Mouse (Mus musculus): ENCODE results near the gene Pcolce2.

DNA sequence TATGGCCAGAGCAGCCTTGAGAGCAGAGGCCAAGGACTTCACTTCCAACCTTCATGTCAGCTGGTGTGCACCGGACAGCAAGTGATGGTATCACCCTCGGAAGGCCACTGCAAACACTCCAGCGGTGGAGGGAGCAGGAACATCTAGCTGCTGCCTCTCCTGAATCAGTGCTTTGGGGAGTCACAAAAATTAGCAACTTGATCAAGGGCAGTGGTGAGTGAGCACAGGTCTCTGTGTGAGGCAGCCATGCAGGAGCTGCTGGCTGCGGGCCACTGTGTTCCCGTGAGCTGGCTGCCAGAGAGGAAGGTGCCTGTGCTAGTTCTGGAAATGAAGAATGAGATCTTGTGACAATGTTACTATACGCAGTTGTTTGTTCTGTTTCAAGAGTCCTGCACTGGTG lies 16.0 kb downstream of the Pcolce2 start:
- no peak for TF ChIP-seq POLR2A (IDR thresholded peaks at IDR 0.05; ENCODE audit: control insufficient read depth in 1 of 2, insufficient read depth in 1 of 2, low read depth in 1 of 2, low read length in 2 of 2, poor library complexity in 1 of 2)
- TF ChIP-seq GATA1 (IDR thresholded peaks at IDR 0.05; ENCODE audit: low read depth, low read length), result no peak
- no peak for TF ChIP-seq E2F4 (IDR thresholded peaks at IDR 0.05; ENCODE audit: borderline replicate concordance, low read depth, low read length)
- no peak for TF ChIP-seq CTCF (IDR thresholded peaks at IDR 0.05 in 2 of 3, conservative IDR thresholded peaks at IDR 0.05 in 1 of 3; ENCODE audit: control insufficient read depth in 1 of 3, insufficient read depth in 1 of 3, low read depth in 2 of 3, low read length in 3 of 3, poor library complexity in 1 of 3, severe bottlenecking in 1 of 3)
- TF ChIP-seq JUND (IDR thresholded peaks at IDR 0.05; ENCODE audit: low read depth, low read length), result no peak
- TF ChIP-seq SIN3A (IDR thresholded peaks at IDR 0.05; ENCODE audit: low read length), result no peak
- no peak for TF ChIP-seq CHD1 (IDR thresholded peaks at IDR 0.05; ENCODE audit: low read depth, low read length)
- no peak for TF ChIP-seq TAL1 (IDR thresholded peaks at IDR 0.05; ENCODE audit: low read length)
- TF ChIP-seq MAZ (IDR thresholded peaks at IDR 0.05; ENCODE audit: low read depth, low read length), result no peak
- no peak for TF ChIP-seq NRF1 (IDR thresholded peaks at IDR 0.05; ENCODE audit: insufficient read depth, low read depth, low read length, poor library complexity, severe bottlenecking)
- no peak for TF ChIP-seq HCFC1 (IDR thresholded peaks at IDR 0.05; ENCODE audit: low read depth, low read length)
- no peak for TF ChIP-seq EP300 (IDR thresholded peaks at IDR 0.05; ENCODE audit: low read depth in 1 of 2, low read length in 2 of 2)
- no peak for TF ChIP-seq POLR2AphosphoS2 (IDR thresholded peaks at IDR 0.05; ENCODE audit: low read length)
- TF ChIP-seq MAX (IDR thresholded peaks at IDR 0.05; ENCODE audit: low read length), result no peak

Data from MEL (cell line).